Mouse (Mus musculus) gastrocnemius, postnatal 36 days (tissue): Measurements from ENCODE around the gene Krt222. TPM values are rescaled to one million over a fixed set of nuclear protein-coding genes. Genes with fewer than 3 reads are reported as not detected.

ENCODE experiments used
- total RNA-seq, 2 experiments: library from RNA; stranded (reverse); gene quantifications; 2 replicates each; pipeline ENCODE4 v1.2.3; 2021

The Krt222 gene
- total RNA-seq, 2 experiments from 2014 or later = 3.8 to 7.2 TPM

Other genes starting within 250 kb of the Krt222 start
- 1 to 10 TPM; 2.9 to 4.5 TPM for gene Top2a, start 219.9 kb downstream of the Krt222 start, total RNA-seq
- gene Igfbp4, start 202.8 kb downstream of the Krt222 start, total RNA-seq = 10 to 100 TPM; 32.0 to 41.9 TPM
- gene Tns4, start 154.8 kb downstream of the Krt222 start, total RNA-seq = not detected
- not detected for gene Ccr7, start 89.0 kb downstream of the Krt222 start, total RNA-seq
- gene Smarce1, start 13.1 kb downstream of the Krt222 start, total RNA-seq = 10 to 100 TPM; 26.2 to 31.9 TPM
- gene Krt24, start 41.2 kb upstream of the Krt222 start, total RNA-seq = not detected
- not detected for gene Krt25, start 78.9 kb upstream of the Krt222 start, total RNA-seq
- gene Krt26, start 93.9 kb upstream of the Krt222 start, total RNA-seq = not detected
- gene Krt27, start 107.0 kb upstream of the Krt222 start, total RNA-seq = not detected
- not detected for gene Krt28, start 130.8 kb upstream of the Krt222 start, total RNA-seq
- gene Krt10, start 145.3 kb upstream of the Krt222 start, total RNA-seq = 1 to 10 TPM; 3.3 to 3.5 TPM
- not detected for gene Krt12, start 178.2 kb upstream of the Krt222 start, total RNA-seq
- under 1 TPM in 1 of 2 experiments, not detected in 1; 0.17 TPM for gene Krt20, start 194.1 kb upstream of the Krt222 start, total RNA-seq
- gene Krt23, start 249.1 kb upstream of the Krt222 start, total RNA-seq = not detected